Mouse (Mus musculus): ENCODE results near the gene Ano3. TPM values are rescaled to one million over a fixed set of nuclear protein-coding genes. Genes with fewer than 3 reads are reported as not detected.

Ano3 gene
- total RNA-seq, 4 experiments from 2014 or later, result 87.5 to 103 (median 95.5) TPM

DNA sequence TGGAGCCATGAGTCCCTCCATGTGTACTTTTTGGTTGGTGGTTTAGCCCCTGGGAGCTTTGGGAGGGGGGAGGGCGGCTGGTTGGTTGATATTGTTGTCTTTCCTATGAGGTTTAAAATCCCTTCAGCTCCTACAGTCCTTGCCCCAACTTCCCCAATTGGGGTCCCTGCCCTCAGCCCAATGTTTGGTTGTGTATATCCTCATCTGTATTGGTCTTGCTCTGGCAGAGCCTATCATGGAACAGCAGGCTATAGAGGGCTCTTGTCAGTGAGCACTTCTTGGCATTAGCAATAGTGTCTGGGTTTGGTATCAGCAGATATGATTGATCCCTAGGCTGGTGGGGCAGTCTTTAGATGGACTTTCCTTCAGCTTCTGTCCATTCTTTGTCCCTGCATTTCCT, 135.8 kb downstream of the Ano3 start:
- no peak for DNase-seq (ENCODE audit: low spot score in 2 of 2)

DNA sequence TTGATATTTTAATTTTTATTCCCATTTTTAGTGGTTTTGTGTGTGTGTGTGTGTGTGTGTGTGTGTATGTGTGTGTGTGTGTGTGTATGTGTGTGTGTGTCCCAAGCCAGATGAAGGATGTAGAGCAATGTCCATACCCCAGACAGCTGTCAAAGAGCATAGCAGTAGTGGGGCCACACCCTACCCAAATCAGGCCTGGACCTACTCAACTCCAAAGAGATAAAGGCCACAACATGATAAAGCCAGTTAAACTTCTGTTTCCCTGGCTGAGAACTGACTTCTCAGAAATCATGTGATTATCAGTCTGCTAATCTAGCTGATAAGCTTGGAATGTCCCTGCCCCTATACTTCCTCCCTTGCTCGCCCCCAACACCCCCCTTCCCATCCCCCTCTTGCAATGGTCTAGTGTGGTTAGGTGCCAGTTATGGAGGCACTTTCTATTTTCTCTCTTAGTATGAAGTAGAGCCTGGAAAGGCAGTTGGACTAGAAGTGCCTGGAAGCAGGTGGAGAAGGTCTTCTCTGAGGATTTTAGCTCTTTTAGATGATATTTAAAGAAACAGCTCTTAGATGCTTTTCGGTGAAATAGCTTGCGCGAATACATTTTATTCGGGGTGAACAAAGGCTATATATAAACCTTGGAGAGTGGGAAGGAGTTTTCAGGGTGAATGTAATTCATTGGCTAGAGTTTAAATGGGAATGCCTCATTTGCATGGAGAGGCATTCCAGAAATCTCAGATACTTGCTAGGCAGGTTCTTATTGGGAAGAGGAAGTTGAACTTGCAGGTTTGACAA, 144.2 kb downstream of the Ano3 start:
- DNase-seq (ENCODE audit: low spot score in 2 of 2), result no peak

DNA sequence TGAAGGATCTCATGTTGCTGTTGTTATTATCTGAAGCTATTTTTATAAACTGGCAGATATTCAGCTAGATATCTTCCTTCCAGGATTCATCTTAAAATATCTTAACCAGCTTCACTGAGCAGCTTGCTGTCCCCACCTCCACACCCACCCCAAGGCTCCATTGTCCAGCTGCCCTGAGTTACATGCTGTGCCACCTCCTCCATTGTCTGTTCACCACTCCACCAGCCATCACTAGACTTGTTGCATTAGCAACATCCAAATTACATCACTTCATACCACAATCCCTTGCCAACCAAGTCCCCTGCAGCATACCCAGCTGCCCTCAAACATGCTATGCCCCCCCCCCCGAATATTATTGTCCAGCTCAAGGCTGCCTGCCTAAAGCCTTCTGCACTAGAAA, 154.8 kb downstream of the Ano3 start:
- no peak for DNase-seq (ENCODE audit: low spot score in 2 of 2)

DNA sequence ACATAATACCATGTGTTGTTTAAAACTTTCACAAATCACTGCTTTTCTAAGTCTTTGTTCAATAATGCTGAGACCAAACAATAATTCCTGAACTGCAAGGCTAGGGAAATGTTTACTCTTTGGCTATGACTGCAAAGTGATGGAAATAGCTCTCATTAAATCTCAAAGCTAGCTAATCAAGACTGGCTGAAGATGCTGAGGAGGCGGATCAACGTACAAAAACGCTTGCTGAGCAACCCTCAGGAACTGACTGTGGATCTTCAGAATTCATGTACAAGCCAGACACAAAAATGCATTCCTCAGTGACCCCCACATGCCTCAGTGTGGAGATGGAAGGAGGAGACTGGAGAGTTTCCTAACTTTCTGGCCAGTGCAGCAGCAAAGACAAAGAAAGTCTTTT, 155.3 kb downstream of the Ano3 start:
- DNase-seq (ENCODE audit: low spot score in 2 of 2), result no peak

DNA sequence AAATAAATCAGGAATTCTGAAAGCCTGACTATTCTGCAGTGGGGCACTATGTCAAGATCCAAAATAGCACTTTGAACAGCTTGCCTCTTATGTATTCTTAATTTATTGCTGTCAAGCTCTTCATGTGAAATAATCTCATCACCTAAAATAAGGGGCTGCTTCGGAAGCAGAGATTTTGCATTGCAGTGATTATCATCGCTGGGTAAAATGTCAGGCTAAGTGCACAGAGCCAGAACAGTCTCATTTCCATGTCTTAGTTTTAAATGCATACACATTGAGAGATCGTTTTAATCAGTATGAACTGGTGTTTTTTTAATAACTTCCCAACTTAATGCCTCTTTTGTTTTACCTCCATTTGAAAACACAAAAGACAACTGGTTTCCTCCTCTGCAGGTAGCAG, 163.3 kb downstream of the Ano3 start:
- no peak for DNase-seq (ENCODE audit: low spot score in 2 of 2)

DNA sequence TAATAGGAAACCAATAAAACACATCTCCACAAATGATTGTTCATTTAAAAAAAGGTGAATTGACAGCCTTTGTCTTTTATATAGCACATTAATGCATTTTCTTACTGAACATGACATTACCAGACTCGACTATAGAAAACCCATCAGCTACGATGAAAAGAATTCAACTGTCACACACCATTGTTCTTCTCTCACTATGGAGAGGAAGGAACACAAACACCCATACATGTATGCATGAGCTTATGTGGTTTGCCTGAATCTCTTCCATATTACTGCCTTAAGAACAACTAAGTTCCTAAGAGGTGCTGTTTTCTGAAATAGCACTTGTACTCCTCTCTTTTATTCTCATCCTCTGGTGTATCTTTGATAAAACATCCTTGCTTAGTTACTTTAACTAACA, 191.3 kb downstream of the Ano3 start:
- no peak for DNase-seq (ENCODE audit: low spot score in 2 of 2)

DNA sequence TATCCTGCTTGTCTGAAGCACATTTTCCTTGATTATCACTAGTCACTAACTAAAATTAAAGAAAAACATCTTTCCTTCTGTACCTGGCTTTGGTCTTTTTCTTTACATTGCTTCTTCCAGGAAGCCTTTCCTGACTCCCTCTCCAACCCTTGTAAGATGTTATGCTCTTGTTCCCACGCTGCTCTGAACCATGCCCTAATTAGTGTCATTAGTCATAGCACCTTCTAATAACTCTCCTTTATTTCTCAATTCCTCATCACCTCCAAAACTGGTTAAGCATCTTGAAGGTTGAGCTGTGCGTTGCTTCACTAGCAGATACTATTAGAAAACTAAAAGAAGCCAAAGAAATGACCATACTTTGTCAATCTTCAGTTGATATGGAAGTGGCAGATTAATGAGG, 193.2 kb downstream of the Ano3 start:
- no peak for DNase-seq (ENCODE audit: low spot score in 2 of 2)

DNA sequence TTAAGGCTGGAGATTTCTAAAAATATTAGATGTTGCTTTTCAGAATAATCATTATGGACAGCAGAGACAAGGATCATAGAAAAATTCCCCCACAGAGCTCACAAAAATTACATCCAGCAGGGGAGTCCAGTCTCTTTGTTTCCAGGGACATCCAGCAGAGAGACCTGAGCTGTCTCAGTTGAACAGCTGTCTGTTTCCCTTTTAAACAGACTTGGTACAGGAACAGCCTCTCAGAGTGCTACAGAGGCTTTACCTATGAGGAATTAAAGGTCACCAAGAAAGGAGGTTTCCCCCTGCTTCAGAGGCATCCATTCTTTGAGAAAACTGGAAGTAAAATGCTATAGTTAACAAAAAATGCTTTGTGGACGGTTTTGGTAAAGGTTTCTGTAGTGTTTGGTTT, 210.2 kb downstream of the Ano3 start:
- DNase-seq (ENCODE audit: low spot score in 2 of 2), result no peak

DNA sequence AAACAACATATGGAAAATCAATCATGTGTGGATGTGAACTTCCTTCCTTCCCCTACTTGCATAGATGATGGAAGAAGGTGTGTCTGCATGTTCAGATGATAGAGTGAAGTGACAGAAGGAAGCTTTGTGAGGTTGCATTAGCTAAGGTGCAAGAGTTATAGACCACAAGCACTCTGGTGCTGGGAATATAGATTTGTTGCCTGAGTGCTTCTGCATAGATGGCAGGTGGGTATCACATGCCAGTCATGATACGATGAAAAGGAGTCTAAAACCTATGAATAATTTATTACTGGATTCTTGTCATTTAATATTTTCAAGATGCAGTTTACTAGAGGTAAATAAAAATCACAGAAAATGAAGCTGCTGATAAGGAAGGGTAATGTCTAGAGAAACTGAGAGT, 210.9 kb downstream of the Ano3 start:
- no peak for DNase-seq (ENCODE audit: low spot score in 2 of 2)

DNA sequence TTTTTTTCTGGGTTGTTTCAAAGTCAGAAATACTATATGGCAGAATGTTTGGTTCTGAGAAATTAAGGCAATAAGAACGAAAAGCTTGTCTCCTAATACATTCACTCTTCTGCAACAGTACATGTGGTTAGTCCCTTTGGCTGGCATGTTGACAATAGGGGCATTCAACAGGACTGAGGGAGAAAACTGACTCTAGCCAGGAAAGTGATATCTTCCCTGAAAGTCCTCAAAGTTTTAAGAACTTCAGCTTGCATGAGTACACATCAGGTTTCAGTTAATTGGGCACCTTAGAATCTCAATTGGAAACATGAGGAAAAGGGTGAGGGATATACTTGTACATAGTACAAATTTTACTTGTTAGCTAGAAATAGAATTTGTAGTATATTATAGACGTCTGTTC, 212.7 kb downstream of the Ano3 start:
- DNase-seq (ENCODE audit: low spot score in 2 of 2), result no peak

DNA sequence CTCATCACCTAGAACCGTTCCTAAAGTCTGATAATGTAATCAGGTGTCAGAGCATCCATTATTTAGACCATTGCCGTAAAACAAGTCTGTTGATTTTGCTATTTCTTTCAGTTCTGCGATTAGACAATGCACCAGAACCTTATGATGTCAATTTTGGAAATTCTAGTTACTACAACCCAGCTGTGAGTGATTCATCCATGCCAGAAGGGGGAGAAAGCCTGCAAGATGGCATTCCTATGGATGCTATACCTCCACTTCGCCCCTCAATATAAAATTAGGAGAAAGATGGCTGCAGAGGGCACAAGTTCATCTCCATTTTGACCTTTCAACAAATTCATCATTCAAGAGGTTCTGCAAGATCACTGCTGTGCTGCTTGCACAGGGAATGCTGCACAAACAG, 213.5 kb downstream of the Ano3 start:
- no peak for DNase-seq (ENCODE audit: low spot score in 2 of 2)

DNA sequence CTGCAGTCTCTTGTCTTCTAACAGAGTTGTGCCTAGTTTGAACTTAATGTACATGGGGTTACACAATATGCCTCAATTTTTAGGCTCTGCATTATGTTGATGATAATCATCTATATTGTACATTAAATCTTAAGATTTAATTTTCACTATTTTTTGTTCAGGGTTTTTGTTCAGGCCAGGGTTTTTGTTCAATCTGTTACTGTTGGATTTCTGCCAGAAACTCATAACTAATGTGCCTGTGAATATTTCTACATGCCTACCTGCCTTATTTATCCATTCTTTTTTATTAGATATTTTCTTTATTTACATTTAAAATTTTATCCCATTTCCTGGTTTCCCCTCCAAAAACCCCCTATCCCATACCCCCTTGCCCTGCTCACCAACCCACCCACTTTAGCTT, 224.6 kb downstream of the Ano3 start:
- DNase-seq (ENCODE audit: low spot score in 2 of 2), result no peak

DNA sequence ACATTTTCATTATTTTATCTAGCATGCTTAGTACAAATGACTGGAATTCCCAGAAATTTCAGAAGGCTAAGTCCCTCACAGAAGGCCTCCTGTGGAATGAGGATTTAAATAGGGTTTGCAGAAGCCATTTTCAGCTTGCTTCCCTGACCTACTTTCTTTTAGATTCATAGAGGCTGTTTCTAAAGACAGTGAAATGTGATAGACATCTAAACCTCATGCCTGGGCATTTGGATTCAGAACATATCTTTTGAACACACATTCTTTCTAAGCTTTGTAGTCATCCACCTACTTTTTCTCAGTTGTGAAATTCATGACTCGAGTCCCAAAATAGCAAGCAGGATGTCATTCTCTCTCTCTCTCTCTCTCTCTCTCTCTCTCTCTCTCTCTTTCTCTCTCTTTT, 228.5 kb downstream of the Ano3 start:
- DNase-seq (ENCODE audit: low spot score in 2 of 2), result no peak

DNA sequence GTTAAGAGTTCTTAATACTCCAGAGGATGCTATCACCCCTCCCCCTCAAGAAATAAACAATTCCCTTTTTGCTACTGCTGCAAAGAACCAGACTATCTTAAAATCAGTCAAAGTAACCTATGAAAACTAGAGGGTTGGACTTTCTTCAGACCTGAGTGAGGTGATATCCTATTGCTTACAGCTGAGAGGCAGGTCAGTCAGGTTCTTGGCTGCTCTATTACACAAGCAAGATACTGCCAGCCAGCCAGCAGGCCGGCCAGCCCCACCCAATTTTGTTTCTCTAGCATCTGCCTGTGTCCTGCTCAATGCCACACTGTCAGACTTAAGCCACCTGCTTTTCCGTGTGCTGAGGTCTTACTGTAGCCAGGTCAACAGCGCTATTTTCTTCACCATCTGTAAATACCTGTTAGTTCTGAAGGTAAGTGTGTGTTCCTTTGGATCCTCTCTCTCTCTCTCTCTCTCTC, 229.4 kb downstream of the Ano3 start, which contains the start of gene Muc15:
Muc15 (plus strand) TSS at position 51 of the 464 bp plus-strand sequence.
- DNase-seq (ENCODE audit: low spot score in 2 of 2), result no peak

DNA sequence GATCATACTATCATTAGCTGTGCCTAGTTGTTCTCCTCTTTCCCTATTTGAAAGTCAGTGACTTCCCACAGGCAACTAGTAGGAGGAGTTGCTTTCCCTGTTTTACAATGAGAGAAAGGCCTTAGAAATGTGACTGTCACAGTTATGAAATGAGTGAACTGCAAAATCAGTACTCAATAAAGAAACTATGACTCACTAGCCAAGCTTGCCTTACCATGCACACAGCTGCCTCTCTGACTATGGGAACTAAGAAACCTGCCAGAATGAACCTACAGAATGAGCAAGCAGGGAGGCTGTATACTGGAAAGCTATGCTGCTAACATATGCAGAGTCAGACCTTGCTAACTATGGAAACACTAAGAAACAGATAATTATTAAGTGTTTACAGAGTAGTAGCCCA, 231.7 kb downstream of the Ano3 start:
- peak in 1 of 2 experiments; percentile 57 for DNase-seq (ENCODE audit: low spot score in 2 of 2)

DNA sequence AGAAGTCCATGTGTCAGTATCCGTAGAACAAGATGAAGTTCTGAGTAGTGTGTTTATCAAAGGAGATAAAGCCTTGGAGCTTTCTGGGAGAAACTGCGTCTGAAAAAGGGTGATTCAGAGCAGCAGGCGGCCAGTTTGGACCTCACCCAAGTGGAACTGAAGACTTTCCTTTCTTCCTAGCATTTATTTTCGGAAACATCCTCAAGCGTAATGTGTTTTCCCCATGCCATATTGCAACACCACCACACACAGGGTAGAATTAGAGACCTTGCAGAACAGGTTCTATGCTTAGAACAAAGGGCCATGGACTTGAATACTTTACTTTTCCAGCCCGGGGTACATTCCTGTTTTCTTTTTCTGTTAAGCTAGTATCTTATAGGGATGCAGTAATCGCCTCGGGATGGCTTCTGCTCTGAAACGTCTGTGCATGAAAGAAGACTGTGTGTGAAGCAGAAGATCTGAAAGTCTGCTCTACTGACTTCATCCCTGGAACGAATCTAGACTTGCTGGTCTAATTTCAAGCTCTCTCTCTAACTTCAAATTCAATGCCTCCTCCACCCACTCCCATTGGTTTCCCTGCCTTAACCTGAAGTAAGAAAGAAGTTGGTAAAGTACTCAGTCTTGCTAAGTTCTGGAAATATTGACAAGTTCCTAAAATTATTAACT, 240.5 kb downstream of the Ano3 start:
- DNase-seq (ENCODE audit: low spot score in 2 of 2), result peak; percentile 31 to 64

DNA sequence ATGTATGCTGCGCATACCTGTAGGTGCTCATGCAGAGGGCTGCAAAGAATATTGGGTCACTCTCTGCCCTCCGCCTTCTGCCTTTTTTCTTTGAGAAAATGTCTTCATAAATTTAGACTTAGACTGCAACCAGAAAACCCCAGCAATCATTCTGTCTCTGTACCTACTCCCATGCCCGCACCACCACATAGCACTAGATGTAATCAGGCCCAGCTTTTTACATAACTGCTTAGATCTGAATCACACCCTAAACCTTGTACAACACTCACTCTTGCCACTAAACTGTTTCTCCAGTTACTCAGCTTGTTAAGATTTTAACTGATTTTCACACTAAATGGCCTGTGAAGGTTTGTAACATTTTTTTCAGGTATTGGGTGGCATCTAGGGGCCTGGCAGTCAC, 241.3 kb downstream of the Ano3 start:
- DNase-seq (ENCODE audit: low spot score in 2 of 2), result no peak

DNA sequence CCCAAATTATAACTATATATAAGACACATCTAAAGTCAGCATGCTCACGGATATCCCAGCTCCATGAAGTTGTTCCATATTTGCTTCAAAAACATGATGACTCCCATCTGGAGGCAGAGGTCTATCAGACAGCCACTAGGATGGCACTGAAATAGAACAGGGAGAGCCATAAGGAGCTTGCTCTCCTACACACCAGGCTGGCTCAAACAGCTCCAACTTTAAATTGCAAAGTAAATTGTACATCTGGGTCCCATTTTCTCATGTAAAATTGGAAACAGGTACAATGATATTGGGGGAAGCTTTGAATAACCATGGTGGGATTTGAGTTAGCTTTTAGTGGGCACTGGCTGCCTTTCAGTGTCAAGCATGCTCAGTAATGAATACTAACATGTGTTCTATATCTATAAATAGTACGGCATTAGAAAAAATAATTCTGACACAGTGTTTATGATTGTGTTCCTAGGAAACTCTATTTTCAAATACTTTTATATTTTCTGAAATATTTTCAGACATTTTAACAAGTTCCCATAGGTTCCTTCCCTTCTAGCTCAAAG, 279.6 kb downstream of the Ano3 start:
- DNase-seq (ENCODE audit: low spot score in 2 of 2), result peak in 1 of 2 experiments; percentile 32

DNA sequence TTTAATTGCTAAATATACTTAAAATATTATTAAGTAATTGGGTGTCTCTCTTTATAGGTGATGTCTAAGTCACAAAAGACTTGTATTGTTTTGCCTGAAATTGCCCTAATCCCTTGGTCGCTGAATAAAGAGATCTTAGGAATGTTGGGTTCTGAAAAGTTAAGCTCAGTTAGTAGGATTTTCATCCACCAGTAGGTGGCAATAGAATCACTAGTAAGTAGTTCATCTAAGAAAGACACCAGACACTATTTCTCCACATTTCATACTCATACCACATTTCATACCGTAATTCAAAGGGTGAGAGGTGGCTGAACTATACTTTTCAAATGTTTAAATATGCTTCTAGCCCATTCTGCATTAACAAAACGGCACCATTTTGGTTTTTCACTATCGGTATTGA, 287.4 kb downstream of the Ano3 start:
- DNase-seq (ENCODE audit: low spot score in 2 of 2), result no peak

DNA sequence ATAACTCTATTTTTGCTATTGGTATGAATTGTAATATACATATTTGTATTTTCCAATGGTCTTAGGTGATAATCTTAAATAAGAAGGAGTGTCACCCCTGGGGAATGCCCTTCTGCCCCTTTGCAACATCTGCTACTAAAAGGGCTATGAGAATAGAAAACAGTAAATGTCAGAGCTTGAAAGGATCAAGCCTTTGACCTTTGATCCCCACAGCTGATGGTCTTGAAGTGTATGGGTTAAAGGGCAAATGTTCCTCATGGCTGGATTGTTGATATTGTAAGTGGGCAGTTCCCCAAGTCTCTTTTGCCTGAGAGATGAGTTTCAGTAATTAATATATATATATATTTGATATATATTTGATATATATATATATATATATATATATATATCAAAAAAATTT, 305.9 kb downstream of the Ano3 start:
- DNase-seq (ENCODE audit: low spot score in 2 of 2), result no peak

DNA sequence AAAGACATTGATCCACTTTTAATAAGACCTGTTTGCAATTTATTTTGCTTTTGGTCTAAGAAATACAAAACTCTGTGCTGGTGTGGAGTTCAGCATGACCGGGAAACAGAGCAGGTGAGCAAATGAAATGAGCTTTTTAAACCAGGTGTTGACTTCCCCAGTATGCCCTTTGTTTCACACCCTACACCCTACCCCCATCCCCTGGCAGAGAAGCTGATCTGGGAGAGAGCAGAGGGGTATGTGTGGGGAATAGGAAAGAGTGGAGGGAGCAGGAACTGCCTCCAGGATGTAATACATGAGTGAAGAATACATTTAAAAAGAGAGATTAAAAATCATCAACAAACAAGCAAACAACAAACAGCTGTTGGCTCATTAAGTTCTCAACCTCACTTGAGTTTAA, 306.4 kb downstream of the Ano3 start:
- DNase-seq (ENCODE audit: low spot score in 2 of 2), result no peak
